Mouse (Mus musculus): ENCODE results near the gene Fbxl2.

DNA sequence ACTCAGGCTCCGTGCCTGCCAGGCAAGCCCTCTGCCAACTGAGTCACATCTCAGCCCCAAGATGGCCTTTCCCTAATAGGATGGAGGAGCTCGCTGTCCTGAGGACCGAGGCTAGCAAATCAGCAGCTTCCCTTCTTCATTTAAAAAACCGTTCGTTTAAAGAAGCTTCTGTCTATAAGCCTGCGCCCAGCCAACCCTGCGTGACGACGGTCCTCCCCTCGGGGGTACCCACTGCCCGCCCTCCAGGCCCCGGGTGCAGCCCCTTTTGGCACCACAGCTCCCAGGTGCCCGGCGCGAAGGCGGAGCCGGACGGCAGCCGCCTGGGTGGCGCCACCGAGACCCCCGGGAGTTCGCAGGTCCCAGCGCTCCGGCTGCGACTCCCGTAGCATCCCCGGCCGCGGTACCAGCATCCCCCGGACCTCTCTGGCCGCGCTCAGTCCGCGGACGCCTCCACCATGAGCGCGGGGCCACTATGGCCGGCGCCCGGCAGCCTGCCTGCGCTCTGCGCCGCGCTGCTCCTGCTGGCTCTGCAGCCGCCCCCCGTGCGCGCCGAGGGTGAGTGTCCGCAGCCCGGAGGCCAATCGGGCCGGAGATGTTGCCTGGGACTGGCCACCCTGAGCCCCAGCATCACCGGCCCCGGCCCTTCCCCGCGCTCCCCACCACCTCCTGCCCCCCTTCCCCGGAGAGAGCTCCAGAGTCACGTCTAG is 11.3 kb upstream of the Fbxl2 start, which contains the start of gene Susd5:
- TF ChIP-seq POLR2A (IDR thresholded peaks at IDR 0.05; ENCODE audit: control insufficient read depth, low read depth, low read length) (no peak), CTCF (IDR thresholded peaks at IDR 0.05; ENCODE audit: control insufficient read depth, insufficient read depth, insufficient replicate concordance, low read depth, low read length) (no peak)
